Mouse (Mus musculus): Measurements from ENCODE around the gene Slc8a1.

GRCm38 (mm10) chr17:81427245-81427644, 310.9 kb downstream of the Slc8a1 start:
- TF ChIP-seq CTCF (IDR thresholded peaks at IDR 0.05; ENCODE audit: low read depth), result no peak
- no peak for TF ChIP-seq EP300 (IDR thresholded peaks at IDR 0.05; ENCODE audit: low read depth)

Data from heart, postnatal 0 days (tissue).